Mouse (Mus musculus): ENCODE measurements around the gene Hspa8.
"Not testable (repeated sequence)": the region's sequence is repeated elsewhere in the genome, so short reads cannot be mapped to it uniquely, and the experiment has no call there.

Gene Hspa8

DNA sequence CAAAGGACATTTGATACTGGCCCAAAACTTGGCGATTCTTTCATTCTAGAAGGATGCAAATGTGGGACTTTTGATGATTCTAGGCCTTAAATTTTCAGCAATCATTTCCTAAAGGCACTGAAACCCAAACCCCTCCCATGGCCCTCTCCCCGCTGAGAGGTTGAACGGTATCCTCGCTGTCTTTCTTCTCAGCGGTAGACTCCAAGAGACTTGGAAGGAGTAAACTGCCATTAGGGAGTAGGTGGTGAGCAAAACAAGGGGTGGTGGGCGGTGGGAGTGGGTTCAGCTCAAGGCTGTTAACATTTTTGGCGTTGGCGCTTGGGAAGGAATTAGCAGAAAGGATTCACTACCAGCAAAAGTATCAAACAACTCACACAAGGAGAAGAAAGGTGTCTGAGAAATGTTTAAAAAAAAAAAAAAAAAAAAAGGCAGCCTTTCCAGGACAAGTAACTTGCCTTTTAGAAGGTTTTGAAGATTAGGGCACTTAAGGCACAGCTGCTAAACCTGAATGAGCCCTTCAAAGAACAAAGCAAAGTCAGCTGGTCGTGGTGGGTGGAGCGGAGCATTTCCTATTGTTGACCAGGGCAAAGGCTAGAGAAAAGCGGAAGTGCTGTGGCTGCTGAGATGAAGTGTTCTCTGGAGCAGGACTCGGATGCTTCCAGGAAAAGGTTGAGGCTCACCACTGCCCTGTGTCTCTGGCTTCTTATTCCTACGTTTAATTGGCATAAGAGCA is 17.0 kb upstream of the Hspa8 start:
- in situ Hi-C loops (cut with MboI; ENCODE audit: low sequenced_read_pairs) = no loop called here

DNA sequence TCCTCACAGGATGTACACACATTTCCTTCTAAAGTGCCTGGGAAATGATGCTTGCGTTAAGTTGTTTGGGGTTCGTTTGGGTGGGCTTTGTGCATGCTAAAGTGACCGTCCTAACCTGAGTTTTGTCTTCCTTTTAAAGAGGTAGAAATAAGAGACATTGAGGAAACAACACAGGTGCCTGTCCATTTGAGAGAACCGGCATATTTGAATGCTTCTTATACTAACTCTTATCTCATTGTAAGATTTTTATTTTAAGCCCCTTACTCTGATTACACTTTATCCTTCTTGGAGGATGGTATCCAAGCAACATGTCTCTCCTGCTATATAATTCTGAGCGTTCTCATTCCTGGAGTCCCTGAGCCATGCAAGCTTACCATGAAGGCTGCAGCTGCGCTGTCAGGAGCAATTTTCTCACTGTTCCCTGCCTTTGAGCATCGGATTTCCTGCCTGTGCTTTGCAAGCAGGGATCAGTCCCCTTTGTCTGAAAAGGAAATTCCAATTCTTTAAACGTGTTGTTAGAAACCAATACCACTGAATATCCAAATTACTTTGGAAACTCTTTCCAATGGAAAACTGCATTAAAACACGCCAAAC is 16.3 kb upstream of the Hspa8 start:
- in situ Hi-C loops (cut with MboI; ENCODE audit: low sequenced_read_pairs) = no loop called here

DNA sequence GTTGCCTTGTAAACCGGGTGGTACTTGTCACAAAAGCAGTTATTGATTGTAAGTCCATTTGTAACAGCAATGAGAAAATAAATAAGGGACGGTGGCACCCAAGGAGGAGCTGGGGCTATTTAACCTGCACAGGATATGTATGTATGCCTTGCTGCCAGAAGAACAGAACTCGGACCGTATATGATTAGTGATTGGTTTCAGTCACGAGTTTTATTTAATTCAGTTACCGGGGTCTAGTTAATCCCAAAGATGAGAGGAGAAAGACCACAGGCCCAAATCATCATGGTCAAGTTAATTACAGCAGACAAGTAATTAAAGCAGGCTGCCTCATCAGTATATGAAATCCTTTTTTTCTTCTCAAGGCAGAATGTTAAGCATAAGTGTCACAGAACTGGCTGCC is 15.3 kb upstream of the Hspa8 start:
- in situ Hi-C loops (cut with MboI; ENCODE audit: low sequenced_read_pairs) = no loop called here

DNA sequence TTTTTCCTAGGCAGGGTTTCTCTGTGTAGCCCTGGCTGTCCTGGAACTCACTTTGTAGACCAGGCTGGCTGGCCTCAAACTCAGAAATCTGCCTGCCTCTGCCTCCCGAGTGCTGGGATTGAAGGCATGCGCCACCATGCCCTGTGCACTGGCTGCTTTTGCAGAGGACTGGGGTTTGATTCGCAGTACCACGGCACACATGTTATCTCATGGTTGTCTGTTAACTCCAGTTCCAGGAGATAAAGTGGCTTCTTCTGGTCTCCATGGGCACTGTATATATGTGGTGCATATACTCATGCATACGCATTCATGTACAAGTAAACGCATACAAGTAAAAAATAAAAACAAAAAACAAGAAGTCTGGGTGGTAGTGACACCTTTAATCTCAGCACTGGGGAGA is 14.0 kb upstream of the Hspa8 start:
- in situ Hi-C loops (cut with MboI; ENCODE audit: low sequenced_read_pairs) = not testable (repeated sequence)

DNA sequence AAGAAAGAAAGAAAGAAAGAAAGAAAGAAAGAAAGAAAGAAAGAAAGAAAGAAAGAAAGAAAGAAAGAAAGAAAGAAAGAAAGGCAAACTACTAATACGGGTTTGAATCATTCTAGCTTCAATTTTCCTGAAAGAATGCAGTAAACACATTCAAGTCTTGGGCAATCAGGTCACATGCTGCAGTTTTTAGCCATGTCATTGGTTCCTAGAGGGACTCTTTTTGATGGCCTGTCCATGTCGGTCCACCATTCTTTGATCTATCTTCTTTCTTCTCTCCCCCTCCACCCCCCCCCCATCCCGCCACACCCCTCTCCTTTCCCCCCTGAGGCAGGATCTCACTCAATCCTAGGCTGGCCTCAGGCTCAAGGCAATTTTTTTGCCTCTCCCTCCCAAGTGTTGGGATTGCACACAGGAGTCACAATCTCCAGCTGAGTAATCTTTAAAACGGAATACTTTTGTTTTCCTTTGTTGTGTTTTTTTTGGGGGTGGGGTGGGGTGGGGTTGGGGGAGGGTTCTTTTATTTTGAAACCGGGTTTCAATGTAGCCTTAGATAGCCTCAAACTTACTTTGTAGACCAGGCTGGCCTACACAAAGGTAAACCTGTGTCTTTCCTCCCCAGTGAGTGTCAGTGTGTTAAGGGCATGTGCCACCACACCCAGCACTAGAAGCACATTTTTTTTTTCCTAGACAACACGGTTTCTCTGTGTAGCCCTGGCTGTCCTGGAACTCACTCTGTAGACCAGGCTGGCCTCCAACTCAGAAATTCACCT is 8.7 kb upstream of the Hspa8 start:
- in situ Hi-C loops (cut with MboI; ENCODE audit: low sequenced_read_pairs) = no loop called here

DNA sequence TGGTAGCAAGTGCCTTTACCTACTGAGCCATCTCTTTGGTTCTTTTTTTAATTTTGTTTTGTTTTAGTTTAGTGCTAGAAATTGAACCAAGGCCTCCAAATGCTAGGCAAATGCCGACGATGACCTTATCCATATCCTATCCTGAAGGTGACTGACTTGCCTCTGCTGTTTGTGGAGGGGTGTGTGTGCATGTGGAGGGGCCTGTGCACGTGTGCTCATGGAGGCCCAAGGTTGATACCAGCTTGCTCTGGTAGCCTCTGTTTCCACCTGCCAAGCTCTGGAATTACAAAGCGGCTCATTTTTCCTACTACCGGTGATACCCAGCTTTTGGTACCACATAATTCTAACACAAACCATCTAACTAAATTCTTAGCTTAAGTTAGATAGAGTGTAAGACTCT is 7.2 kb upstream of the Hspa8 start:
- in situ Hi-C loops (cut with MboI; ENCODE audit: low sequenced_read_pairs) = no loop called here

DNA sequence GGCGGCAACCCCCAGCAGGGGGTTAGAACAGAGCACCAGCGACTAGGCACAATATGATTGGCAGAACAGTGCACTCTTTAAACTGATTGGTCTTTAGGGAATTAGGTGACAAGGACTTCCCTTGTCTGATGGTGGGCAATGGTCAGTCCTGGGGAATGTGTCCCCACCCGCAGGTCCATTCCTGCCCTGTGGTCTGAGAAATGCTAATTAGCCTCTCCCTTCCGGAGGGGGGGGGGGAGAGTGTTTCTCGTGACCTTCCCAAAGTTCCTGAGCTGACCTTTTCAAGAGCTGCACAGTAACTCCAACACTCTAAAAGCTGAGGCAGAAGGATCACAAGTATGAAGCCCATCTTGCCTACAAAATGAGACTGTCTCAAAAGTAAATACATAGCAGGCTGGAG is 6.5 kb upstream of the Hspa8 start:
- in situ Hi-C loops (cut with MboI; ENCODE audit: low sequenced_read_pairs) = no loop called here

DNA sequence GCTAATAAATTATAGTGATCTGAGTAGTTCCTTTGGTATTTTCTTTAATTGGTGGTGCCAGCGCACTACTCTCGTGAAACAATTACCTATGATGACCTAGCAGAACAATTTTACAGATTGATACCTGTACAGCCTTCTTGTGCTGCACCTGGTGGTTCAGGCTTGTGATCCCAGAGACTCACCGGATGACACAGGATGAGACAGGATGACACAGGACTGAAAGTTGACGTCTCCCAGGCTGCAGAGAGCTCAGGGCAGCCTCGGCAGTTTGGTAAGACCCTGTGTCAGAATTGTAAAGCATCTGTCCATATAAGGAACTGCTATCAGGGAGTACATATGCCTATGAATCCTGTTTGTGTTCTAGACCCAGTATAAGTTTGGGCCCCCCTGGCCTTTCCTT is 5.9 kb upstream of the Hspa8 start:
- in situ Hi-C loops (cut with MboI; ENCODE audit: low sequenced_read_pairs) = no loop called here

DNA sequence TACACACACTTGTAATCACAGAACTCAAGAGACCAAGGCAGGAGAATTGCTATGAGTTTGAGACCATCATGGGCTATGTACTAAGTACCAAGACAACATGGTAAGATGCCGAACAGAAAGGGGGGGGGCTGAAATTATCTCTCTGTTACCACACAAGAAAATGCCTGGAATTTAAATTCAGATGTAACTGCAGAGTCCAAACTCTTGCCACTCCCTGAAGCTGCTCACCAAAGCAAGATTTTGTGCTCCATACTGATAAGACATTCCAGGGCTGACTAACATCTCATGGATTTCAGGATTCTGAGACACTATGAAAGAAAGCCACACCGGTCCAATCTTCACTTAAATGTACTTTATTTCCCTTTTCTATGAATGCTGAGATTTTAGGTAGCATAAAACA is 5.2 kb upstream of the Hspa8 start:
- in situ Hi-C loops (cut with MboI; ENCODE audit: low sequenced_read_pairs) = no loop called here

DNA sequence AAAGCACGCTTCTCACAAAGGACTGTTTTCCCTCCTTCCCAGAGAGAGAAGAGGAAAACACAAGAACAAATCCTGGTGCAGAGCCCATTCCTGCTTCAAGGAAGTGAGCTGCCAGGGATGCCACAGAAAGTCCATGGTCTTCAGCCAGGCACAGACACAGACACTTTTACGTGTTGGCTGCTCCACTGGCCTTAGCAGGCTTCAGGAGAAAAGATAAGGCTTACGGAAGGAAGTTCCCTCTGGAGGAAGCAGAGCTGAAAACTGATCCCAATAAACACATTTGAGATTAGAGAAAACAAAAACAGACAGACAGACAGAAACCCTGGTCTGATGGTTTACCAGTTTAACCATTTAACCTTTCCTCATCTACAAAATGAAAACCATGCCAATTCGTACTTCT is 4.7 kb upstream of the Hspa8 start:
- in situ Hi-C loops (cut with MboI; ENCODE audit: low sequenced_read_pairs) = no loop called here

DNA sequence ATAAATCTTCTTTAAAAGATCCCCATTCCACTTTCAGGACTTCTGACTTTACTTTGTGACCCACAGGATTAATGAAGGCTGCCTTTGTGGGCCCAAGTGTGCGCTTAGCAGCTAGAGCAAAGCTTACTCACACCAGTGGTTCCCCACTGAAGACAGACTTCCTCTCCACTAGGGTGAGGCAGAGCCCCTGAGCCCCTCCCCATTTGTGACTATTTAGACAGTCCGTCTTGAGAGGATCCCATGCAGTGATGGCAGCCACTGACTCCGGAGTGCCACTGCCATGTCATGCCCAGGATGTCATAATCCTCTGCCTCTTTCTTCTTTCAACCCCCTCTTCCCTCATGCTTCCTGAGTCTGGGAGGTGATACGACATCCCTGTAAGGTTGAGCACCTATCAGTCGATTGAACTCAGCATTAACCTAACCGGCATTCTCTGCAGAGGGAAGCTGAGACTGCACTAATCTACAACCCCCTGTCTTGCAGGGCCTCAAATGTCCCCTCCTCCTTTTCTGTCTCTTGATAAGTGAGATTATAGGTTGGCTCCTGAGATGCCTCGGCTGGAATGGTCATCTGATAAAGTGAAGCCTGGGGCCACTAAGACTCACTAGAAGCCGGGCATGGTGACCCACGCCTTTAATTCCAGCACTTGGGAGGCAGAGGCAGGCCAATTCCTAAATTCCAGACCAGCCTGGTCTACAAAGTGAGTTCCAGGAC is 2.4 kb upstream of the Hspa8 start:
- in situ Hi-C loops (cut with MboI; ENCODE audit: low sequenced_read_pairs) = no loop called here

DNA sequence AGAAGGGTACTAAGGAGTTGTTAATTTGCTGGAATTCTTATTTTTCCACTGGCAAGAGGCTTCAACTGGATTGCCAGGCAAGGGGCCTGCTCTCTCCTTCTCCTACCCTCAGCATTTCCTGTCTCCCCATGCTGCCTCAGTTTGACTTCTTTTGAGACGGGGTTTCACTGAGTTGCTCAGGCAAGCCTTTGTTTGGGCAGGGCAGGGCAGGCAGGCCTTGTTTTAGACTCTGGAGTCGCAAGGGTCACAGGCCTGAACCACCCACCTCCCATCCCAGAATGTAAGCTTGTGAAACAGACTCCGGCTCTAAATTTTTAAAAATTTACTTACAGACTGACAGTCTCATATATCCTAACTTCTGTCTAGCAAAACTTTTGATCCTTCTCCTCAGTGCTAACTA is 1.7 kb upstream of the Hspa8 start:
- in situ Hi-C loops (cut with MboI; ENCODE audit: low sequenced_read_pairs) = no loop called here

DNA sequence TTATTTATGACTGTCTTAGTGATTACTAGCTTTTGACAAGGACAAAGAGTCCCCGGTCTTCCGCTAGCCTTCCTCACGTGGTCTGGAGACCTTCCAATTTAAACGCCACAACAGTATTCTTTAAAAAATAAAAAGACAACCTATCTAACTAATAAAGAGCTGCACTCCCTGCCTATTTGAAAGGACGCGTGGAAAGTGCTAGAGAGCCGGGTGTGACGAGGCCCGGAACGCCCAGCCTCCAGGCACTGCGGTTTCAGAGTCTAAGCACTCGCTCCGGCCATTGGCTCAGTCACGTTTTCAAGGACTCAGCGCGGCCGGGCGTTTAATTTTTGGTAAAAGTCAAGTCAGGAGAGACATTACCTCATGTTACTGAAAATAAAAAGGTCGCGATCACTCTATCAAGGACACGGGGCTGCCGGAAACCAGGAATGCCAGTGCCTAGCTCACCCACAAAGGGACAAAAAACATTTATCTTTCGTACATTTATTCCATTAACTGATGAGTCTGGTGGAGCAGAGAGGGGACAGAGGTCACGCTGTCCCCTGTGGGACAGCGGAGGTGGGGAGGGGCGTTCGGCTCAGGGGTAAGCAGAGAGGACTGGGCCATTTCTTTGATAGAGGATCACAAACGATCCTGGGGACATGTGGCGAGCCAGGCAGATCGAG is 815 bp upstream of the Hspa8 start:
- in situ Hi-C loops (cut with MboI; ENCODE audit: low sequenced_read_pairs) = loop anchor here (25.0 kb wide), 1 partner anchor 387 kb away; no protein-coding TSS in a partner anchor

DNA sequence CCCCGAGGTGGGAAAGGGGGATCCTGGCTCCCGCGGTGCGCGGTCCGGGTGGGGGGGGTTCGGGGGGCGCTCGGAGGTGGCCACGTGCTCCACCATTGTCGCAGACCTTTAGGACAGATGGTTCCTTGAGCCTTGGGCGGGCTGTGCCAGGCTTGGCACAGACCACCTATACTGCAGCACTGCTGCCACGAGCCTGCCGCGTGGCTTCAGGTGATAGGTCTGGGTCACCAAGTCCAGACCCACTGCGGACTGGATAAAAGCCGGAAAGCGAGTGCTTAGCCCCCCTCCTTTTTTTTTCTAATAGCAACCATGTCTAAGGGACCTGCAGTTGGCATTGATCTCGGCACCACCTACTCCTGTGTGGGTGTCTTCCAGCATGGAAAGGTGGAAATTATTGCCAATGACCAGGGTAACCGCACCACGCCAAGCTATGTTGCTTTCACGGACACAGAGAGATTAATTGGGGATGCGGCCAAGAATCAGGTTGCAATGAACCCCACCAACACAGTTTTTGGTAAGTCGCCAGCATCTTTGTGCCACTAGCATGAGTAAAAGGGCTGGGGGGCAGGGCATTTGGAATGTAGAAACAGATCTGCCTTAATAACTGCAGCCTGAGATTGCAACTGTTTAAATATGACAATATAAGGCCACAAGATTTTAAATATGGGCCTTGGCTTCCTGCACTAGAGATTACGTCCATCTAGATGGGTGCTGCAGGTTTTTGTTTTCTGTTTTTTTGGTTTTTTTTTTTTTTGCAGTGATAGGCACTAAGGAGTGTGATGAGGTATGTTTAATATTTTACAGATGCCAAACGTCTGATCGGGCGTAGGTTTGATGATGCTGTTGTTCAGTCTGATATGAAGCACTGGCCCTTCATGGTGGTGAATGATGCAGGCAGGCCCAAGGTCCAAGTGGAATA is 1.1 kb downstream of the Hspa8 start:
- in situ Hi-C loops (cut with MboI; ENCODE audit: low sequenced_read_pairs) = loop anchor here (25.0 kb wide), 1 partner anchor 385 kb away; no protein-coding TSS in a partner anchor

DNA sequence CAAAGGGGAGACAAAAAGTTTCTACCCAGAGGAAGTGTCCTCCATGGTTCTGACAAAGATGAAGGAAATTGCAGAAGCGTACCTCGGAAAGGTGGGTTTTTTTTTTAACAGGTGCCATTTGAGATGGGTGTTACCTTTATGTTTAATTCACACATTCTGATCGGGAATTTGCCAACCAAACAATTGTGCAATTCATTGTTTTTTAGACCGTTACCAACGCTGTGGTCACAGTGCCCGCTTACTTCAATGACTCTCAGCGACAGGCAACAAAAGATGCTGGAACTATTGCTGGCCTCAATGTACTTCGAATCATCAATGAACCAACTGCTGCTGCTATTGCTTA is 1.7 kb downstream of the Hspa8 start:
- in situ Hi-C loops (cut with MboI; ENCODE audit: low sequenced_read_pairs) = loop anchor here (25.0 kb wide), 1 partner anchor 385 kb away; no protein-coding TSS in a partner anchor

DNA sequence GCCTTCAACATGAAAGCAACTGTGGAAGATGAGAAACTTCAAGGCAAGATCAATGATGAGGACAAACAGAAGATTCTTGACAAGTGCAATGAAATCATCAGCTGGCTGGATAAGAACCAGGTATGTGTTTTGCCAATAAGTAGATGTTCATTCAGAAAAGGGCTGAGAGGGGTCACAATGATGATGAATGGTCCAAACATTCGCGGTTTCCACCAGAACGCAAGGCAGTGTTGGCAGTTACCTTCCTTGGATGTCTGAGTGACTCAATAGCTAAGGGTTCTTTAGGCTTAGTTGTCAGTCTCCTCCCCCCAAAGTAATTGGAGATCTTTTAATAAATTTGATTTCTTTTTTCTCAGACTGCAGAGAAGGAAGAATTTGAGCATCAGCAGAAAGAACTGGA is 3.8 kb downstream of the Hspa8 start:
- in situ Hi-C loops (cut with MboI; ENCODE audit: low sequenced_read_pairs) = loop anchor here (25.0 kb wide), 1 partner anchor 383 kb away; no protein-coding TSS in a partner anchor

DNA sequence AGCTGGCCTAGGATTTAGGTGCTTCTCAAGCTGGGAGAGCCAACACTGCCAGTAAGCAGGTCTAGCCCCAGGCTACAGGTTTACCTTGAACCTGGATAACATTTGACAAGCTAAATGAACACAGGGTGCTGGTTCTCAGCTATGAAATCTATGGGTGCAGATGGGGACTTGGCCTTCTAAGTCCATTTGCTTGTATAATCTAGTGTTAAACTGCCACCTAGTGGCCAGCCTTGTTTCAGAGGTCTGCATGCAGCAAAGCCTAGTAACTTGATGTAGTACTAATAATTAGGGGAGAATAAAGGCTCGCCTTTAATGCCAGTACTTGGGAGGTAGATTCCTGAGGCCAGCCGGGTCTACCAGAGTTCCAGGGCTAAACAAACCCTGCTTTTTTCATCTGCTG is 4.5 kb downstream of the Hspa8 start:
- in situ Hi-C loops (cut with MboI; ENCODE audit: low sequenced_read_pairs) = loop anchor here (25.0 kb wide), 1 partner anchor 382 kb away; no protein-coding TSS in a partner anchor

DNA sequence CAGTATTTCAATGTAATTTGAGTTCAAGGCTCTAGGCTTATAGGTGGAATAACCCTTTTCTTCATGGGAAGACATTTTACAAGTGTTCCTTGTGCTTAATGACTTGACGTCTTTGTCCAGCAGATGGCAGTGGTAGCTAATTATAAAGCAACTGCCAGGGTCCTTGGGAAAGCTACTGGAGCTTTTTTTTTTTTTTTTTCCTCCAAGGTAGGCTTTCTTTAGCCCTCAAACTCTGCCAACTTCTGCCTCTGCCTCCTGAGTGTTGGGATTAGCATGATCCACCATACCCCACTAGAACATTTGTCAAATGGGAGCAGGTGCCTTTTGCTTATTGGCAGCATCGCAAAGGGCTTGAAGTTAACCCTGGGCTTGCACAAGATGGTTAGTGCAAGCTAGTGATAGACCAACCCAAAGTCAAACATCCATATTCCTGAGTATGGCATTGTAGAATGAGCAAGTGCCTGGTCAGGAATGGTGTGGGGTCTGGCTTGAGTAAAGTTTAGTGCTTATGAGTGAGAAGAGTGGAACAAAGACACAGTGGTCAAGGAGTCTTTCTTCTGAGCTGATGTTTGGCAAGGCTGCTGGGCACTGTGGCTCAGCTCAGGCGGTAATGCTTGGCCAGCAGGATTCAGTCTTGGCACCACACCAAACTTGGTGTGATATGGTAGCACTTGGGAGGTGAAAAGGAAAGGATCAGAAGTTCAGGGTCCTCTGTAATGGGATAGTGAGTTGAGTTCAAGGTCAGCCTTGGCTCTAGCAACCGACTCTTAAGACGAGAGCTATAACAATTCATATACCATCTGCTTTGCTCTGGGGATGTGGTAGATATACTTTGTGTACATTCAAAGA is 5.9 kb downstream of the Hspa8 start:
- in situ Hi-C loops (cut with MboI; ENCODE audit: low sequenced_read_pairs) = loop anchor here (25.0 kb wide), 1 partner anchor 381 kb away; no protein-coding TSS in a partner anchor
